ENCODE assay signal across 10 mouse cellular contexts in the genomic region with DNA sequence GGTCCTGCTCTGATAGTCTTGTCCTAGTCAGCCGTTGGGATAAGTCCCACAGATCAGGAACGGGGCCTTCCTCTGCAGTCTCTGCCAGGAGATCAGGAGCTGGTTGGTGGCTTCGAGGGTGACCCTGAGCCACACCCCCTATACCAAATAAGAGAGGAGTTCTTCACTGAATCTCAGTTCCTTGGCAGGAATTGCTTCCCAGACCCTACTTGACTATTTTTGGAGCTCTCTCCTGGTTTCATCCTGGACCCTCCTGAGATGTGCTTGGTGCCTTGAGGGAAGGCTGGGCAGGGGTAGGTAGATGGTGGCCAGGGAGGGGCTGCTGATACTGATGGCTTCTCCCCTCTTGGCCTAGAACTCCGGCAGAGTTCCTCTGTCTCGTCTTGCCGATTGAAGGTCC. TPM values are rescaled to one million over a fixed set of nuclear protein-coding genes. Genes with fewer than 3 reads are reported as not detected.
A peak's percentile ranks its signal among the peaks of the same experiment; 100 is the strongest.
DNase-seq lines count a peak whose midpoint lies in the region; ATAC-seq and TF ChIP-seq lines count a peak whose summit lies in the region.
"Had no signal": no experiment of that assay in that cellular context is flagged by ENCODE, and none has a peak within 500 bp of the region (broad histone marks: within the 10 kb centered on the region; RNA-seq: fewer than 3 reads in every experiment).

No protein-coding gene starts in this region.

- WGBS in forebrain, embryonic 10.5 days, result 85% methylated on average over 6 of the region's 6 CpGs
- WGBS in forebrain, embryonic 15.5 days, result 84% methylated on average over 6 of the region's 6 CpGs
- 63% methylated on average over 6 of the region's 6 CpGs for WGBS in lung, postnatal 0 days
- WGBS in limb, embryonic 12.5 days, result 73% methylated on average over 6 of the region's 6 CpGs
- WGBS in stomach, embryonic 14.5 days, result 64% methylated on average over 6 of the region's 6 CpGs

- H3K27me3 ChIP-seq in forebrain, embryonic 10.5 days (ENCODE audit: poor library complexity, severe bottlenecking), result peaks cover 36% of the 10 kb centered on the region
- H3K27me3 ChIP-seq in forebrain, embryonic 15.5 days, result peaks cover 5% of the 10 kb centered on the region; the same call in 1 of the 2 replicates
- no peaks in the 10 kb centered on the region for H3K27me3 ChIP-seq in lung, postnatal 0 days (replicated peaks; ENCODE audit: insufficient read depth, low read length)
- H3K27me3 ChIP-seq in limb, embryonic 12.5 days, result no peaks in the 10 kb centered on the region; the same call in 1 of the 2 replicates
- no peaks in the 10 kb centered on the region for H3K27me3 ChIP-seq in stomach, embryonic 14.5 days (ENCODE audit: control insufficient read depth, insufficient read depth, low read length)

- peak overlapping the region; percentile 87 for H3K27ac ChIP-seq in forebrain, embryonic 10.5 days
- H3K27ac ChIP-seq in forebrain, embryonic 15.5 days (replicated peaks), result no peak overlapping the region; the same call in 1 of the 2 replicates
- H3K27ac ChIP-seq in lung, postnatal 0 days (ENCODE audit: low read length), result peak overlapping the region; percentile 74
- peak overlapping the region; percentile 94 for H3K27ac ChIP-seq in limb, embryonic 12.5 days
- peak overlapping the region; percentile 67; the same call in 1 of the 2 replicates for H3K27ac ChIP-seq in stomach, embryonic 14.5 days (ENCODE audit: low read length)

- TF ChIP-seq EP300 in lung, postnatal 0 days (IDR thresholded peaks at IDR 0.05), result no peak

- H3K36me3 ChIP-seq in forebrain, embryonic 10.5 days (replicated peaks), result peaks cover 32% of the 10 kb centered on the region
- no peaks in the 10 kb centered on the region for H3K36me3 ChIP-seq in forebrain, embryonic 15.5 days
- peaks cover 17% of the 10 kb centered on the region for H3K36me3 ChIP-seq in lung, postnatal 0 days (ENCODE audit: insufficient read depth, low read length)
- H3K36me3 ChIP-seq in limb, embryonic 12.5 days, result peaks cover 38% of the 10 kb centered on the region
- H3K36me3 ChIP-seq in stomach, embryonic 14.5 days (ENCODE audit: control insufficient read depth, insufficient read depth, low read length), result peaks cover 31% of the 10 kb centered on the region

- TF ChIP-seq CTCF in lung, postnatal 0 days (IDR thresholded peaks at IDR 0.05), result no peak

- peaks cover 54% of the 10 kb centered on the region for H3K4me1 ChIP-seq in forebrain, embryonic 10.5 days
- peaks cover 27% of the 10 kb centered on the region for H3K4me1 ChIP-seq in forebrain, embryonic 15.5 days
- H3K4me1 ChIP-seq in lung, postnatal 0 days (ENCODE audit: insufficient read depth, low read depth, low read length), result peaks cover 5% of the 10 kb centered on the region; the same call in 1 of the 2 replicates
- peaks cover 51% of the 10 kb centered on the region for H3K4me1 ChIP-seq in limb, embryonic 12.5 days (replicated peaks)
- H3K4me1 ChIP-seq in stomach, embryonic 14.5 days (ENCODE audit: control insufficient read depth, insufficient read depth, low read length), result peaks cover 32% of the 10 kb centered on the region

- H3K9ac ChIP-seq in forebrain, embryonic 15.5 days (replicated peaks), result no peak overlapping the region
- H3K9ac ChIP-seq in lung, postnatal 0 days (replicated peaks; ENCODE audit: low read depth), result no peak overlapping the region
- no peak overlapping the region for H3K9ac ChIP-seq in limb, embryonic 12.5 days (replicated peaks)
- 0 out of 2 replicates have a peak overlapping the region, but pooled peaks have one; percentile 25 for H3K9ac ChIP-seq in stomach, embryonic 14.5 days (replicated peaks; ENCODE audit: low read depth, low read length)

- peak overlapping the region; percentile 64; the same call in 1 of the 2 replicates for H3K4me3 ChIP-seq in forebrain, embryonic 10.5 days
- no peak overlapping the region for H3K4me3 ChIP-seq in forebrain, embryonic 15.5 days
- no peak overlapping the region for H3K4me3 ChIP-seq in lung, postnatal 0 days (ENCODE audit: low read depth, low read length)
- peak overlapping the region; percentile 54; the same call in 1 of the 2 replicates for H3K4me3 ChIP-seq in limb, embryonic 12.5 days (replicated peaks)
- H3K4me3 ChIP-seq in stomach, embryonic 14.5 days (ENCODE audit: low read depth, low read length), result peak overlapping the region; percentile 12; the same call in 1 of the 2 replicates

- no peak overlapping the region for H3K4me2 ChIP-seq in forebrain, embryonic 15.5 days (replicated peaks)
- H3K4me2 ChIP-seq in lung, postnatal 0 days (replicated peaks; ENCODE audit: low read depth, low read length), result peak overlapping the region; percentile 83
- peak overlapping the region; percentile 94 for H3K4me2 ChIP-seq in limb, embryonic 12.5 days
- H3K4me2 ChIP-seq in stomach, embryonic 14.5 days (replicated peaks; ENCODE audit: low read depth, low read length), result peak overlapping the region; percentile 89

- no peak for DNase-seq in forebrain, embryonic 10.5 days (ENCODE audit: extremely low spot score, low spot score)
- DNase-seq in lung, postnatal 0 days (ENCODE audit: low spot score), result no peak
- DNase-seq in lung, postnatal 36 days, result no peak
- DNase-seq in thymus, adult 18-20 months, result no peak

- no peaks in the 10 kb centered on the region for H3K9me3 ChIP-seq in forebrain, embryonic 10.5 days
- no peaks in the 10 kb centered on the region for H3K9me3 ChIP-seq in forebrain, embryonic 15.5 days
- H3K9me3 ChIP-seq in lung, postnatal 0 days (ENCODE audit: low read length), result no peaks in the 10 kb centered on the region
- no peaks in the 10 kb centered on the region for H3K9me3 ChIP-seq in limb, embryonic 12.5 days
- H3K9me3 ChIP-seq in stomach, embryonic 14.5 days (ENCODE audit: control insufficient read depth, low read depth, low read length), result no peaks in the 10 kb centered on the region

- no peak for ATAC-seq in forebrain, embryonic 15.5 days (replicated peaks)
- ATAC-seq in lung, postnatal 0 days, result no peak
- ATAC-seq in limb, embryonic 12.5 days (ENCODE audit: insufficient number of reproducible peaks, insufficient read depth, low FRiP score, low TSS enrichment, low read depth), result no peak
- no peak for ATAC-seq in stomach, embryonic 14.5 days (ENCODE audit: insufficient number of reproducible peaks, insufficient read depth, low FRiP score, low read depth)
- ATAC-seq in monocyte, adult 5-6 weeks (replicated peaks; ENCODE audit: insufficient number of reproducible peaks, low FRiP score, low TSS enrichment, poor library complexity, severe bottlenecking), result no peak

RNA-seq across cellular contexts. Expression of a gene that starts 3.2 kb away (rescaled TPM):
- 78.7 and 93.9 TPM in 2 replicates for polyA plus RNA-seq in forebrain, embryonic 10.5 days (2016; fragmentation: Nextera tagmentation; extraction: Ambion mirVana)
- 47.4 and 48.4 TPM in 2 replicates for polyA plus RNA-seq in forebrain, embryonic 15.5 days (2015; fragmentation: Nextera tagmentation; extraction: Ambion mirVana)
- polyA plus RNA-seq in lung, postnatal 0 days (2015; fragmentation: Nextera tagmentation; extraction: Ambion mirVana), result 528 and 617 TPM in 2 replicates
- polyA plus RNA-seq in limb, embryonic 12.5 days (2016; fragmentation: Nextera tagmentation; extraction: Ambion mirVana), result 154 and 169 TPM in 2 replicates
- polyA plus RNA-seq in stomach, embryonic 14.5 days (2014; fragmentation: Nextera tagmentation; extraction: Ambion mirVana), result 208 TPM in 2 replicates
- total RNA-seq in monocyte, adult 5-6 weeks (2017), result 334 to 441 TPM (median 351 TPM) in 3 replicates

RNA-seq across cellular contexts. Expression of a gene that starts 18.4 kb away (rescaled TPM):
- 0.26 and 0.30 TPM in 2 replicates for polyA plus RNA-seq in forebrain, embryonic 10.5 days (2016; fragmentation: Nextera tagmentation; extraction: Ambion mirVana)
- polyA plus RNA-seq in forebrain, embryonic 15.5 days (2015; fragmentation: Nextera tagmentation; extraction: Ambion mirVana), result 2.6 and 4.9 TPM in 2 replicates
- 13.7 and 13.8 TPM in 2 replicates for polyA plus RNA-seq in lung, postnatal 0 days (2015; fragmentation: Nextera tagmentation; extraction: Ambion mirVana)
- polyA plus RNA-seq in limb, embryonic 12.5 days (2016; fragmentation: Nextera tagmentation; extraction: Ambion mirVana), result 0.26 and 0.35 TPM in 2 replicates
- 0.35 and 0.42 TPM in 2 replicates for polyA plus RNA-seq in stomach, embryonic 14.5 days (2014; fragmentation: Nextera tagmentation; extraction: Ambion mirVana)
- 1.7 to 3.6 TPM in 2 of 3 replicates, not detected in the other for total RNA-seq in monocyte, adult 5-6 weeks (2017)
- total RNA-seq: gastrocnemius, postnatal 14 days had no signal

RNA-seq across cellular contexts. Expression of a gene that starts 23.6 kb away (rescaled TPM):
- not detected in 2 replicates for polyA plus RNA-seq in forebrain, embryonic 10.5 days (2016; fragmentation: Nextera tagmentation; extraction: Ambion mirVana)
- polyA plus RNA-seq in forebrain, embryonic 15.5 days (2015; fragmentation: Nextera tagmentation; extraction: Ambion mirVana), result not detected in 2 replicates
- polyA plus RNA-seq in lung, postnatal 0 days (2015; fragmentation: Nextera tagmentation; extraction: Ambion mirVana), result 0.08 and 0.15 TPM in 2 replicates
- polyA plus RNA-seq in limb, embryonic 12.5 days (2016; fragmentation: Nextera tagmentation; extraction: Ambion mirVana), result not detected in 2 replicates
- not detected in 2 replicates for polyA plus RNA-seq in stomach, embryonic 14.5 days (2014; fragmentation: Nextera tagmentation; extraction: Ambion mirVana)
- total RNA-seq in monocyte, adult 5-6 weeks (2017), result 0.29 TPM in 1 of 3 replicates, not detected in the others
- polyA plus RNA-seq: brain, embryonic 14.5 days had no signal

RNA-seq across cellular contexts. Expression of a gene that starts 40.5 kb away (rescaled TPM):
- 20.4 and 20.6 TPM in 2 replicates for polyA plus RNA-seq in forebrain, embryonic 10.5 days (2016; fragmentation: Nextera tagmentation; extraction: Ambion mirVana)
- polyA plus RNA-seq in forebrain, embryonic 15.5 days (2015; fragmentation: Nextera tagmentation; extraction: Ambion mirVana), result 14.1 and 14.9 TPM in 2 replicates
- polyA plus RNA-seq in lung, postnatal 0 days (2015; fragmentation: Nextera tagmentation; extraction: Ambion mirVana), result 17.0 and 18.2 TPM in 2 replicates
- 15.7 and 21.3 TPM in 2 replicates for polyA plus RNA-seq in limb, embryonic 12.5 days (2016; fragmentation: Nextera tagmentation; extraction: Ambion mirVana)
- polyA plus RNA-seq in stomach, embryonic 14.5 days (2014; fragmentation: Nextera tagmentation; extraction: Ambion mirVana), result 23.9 and 24.3 TPM in 2 replicates
- total RNA-seq in monocyte, adult 5-6 weeks (2017), result 6.1 to 12.5 TPM (median 7.5 TPM) in 3 replicates

Comparison
In these comparisons a context has a peak if more than half of its experiments do, and no peak if none do; other contexts are left out.
1. H3K4me3 ChIP-seq: peak in forebrain, embryonic 10.5 days (single experiment), limb, embryonic 12.5 days (single experiment) and stomach, embryonic 14.5 days (single experiment); none in forebrain, embryonic 15.5 days (single experiment) and lung, postnatal 0 days (single experiment).